Mouse (Mus musculus): ENCODE results near the gene Vangl2. TPM values are rescaled to one million over a fixed set of nuclear protein-coding genes. Genes with fewer than 3 reads are reported as not detected.

Gene Vangl2
- total and polyA plus RNA-seq, 3 experiments: 0.39 to 3.0 TPM; not detected in 1

DNA sequence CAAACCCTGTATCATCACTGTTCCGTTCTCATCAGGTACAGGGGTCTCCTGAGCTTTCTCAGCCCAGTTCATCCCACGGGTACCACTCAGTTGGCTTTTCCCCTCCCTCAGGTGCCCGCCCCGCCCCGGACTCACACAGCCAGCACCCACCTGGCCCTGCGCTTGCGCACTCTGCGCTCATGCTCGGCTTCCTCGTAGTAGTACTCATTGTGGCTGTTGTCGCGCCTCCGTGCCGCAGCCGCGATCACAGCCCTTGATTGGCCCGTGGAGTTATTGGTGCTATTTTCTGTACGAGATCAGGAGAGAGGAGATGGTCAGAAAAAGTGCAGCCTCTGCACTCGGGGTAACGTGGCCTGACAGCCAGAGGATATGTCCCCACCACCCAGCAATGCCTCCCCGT lies 20.5 kb downstream of the Vangl2 start:
- no peaks in the 10 kb centered on the region for H3K9me3 ChIP-seq (replicated peaks; ENCODE audit: insufficient read depth, low read length)
- no peak overlapping the region for H3K9ac ChIP-seq (ENCODE audit: control insufficient read depth, low read depth, low read length, poor library complexity, severe bottlenecking)
- H3K4me1 ChIP-seq (ENCODE audit: control insufficient read depth in 1 of 2, insufficient read depth in 2 of 2, low read length in 2 of 2): no peaks in the 10 kb centered on the region
- H3K36me3 ChIP-seq (ENCODE audit: control insufficient read depth in 1 of 2, insufficient read depth in 2 of 2, low read length in 2 of 2): no peaks in the 10 kb centered on the region
- TF ChIP-seq CTCF (IDR thresholded peaks at IDR 0.05 in 2 of 3, conservative IDR thresholded peaks at IDR 0.05 in 1 of 3; ENCODE audit: control insufficient read depth in 1 of 3, insufficient read depth in 1 of 3, low read depth in 2 of 3, low read length in 3 of 3, poor library complexity in 1 of 3, severe bottlenecking in 1 of 3): no peak
- TF ChIP-seq POLR2AphosphoS5 (IDR thresholded peaks at IDR 0.05; ENCODE audit: borderline replicate concordance, low read depth, low read length): no peak
- no peak for TF ChIP-seq GATA1 (IDR thresholded peaks at IDR 0.05; ENCODE audit: low read depth, low read length)
- TF ChIP-seq TCF12 (IDR thresholded peaks at IDR 0.05; ENCODE audit: low read depth, low read length): no peak
- TF ChIP-seq MYB (IDR thresholded peaks at IDR 0.05; ENCODE audit: low read depth, low read length): no peak
- no peak for TF ChIP-seq GABPA (IDR thresholded peaks at IDR 0.05; ENCODE audit: low read depth, low read length)
- TF ChIP-seq TAL1 (IDR thresholded peaks at IDR 0.05; ENCODE audit: low read length): no peak
- TF ChIP-seq MAFK (IDR thresholded peaks at IDR 0.05; ENCODE audit: borderline replicate concordance, low read depth, low read length): no peak
- TF ChIP-seq HCFC1 (IDR thresholded peaks at IDR 0.05; ENCODE audit: low read depth, low read length): no peak
- TF ChIP-seq E2F4 (IDR thresholded peaks at IDR 0.05; ENCODE audit: borderline replicate concordance, low read depth, low read length): no peak
- TF ChIP-seq MYC (IDR thresholded peaks at IDR 0.05; ENCODE audit: low read depth, low read length): no peak
- no peak for TF ChIP-seq BHLHE40 (IDR thresholded peaks at IDR 0.05; ENCODE audit: borderline replicate concordance, low read depth, low read length)
- no peak for TF ChIP-seq ELF1 (IDR thresholded peaks at IDR 0.05; ENCODE audit: low read depth, low read length)
- TF ChIP-seq NELFE (IDR thresholded peaks at IDR 0.05; ENCODE audit: low read depth, low read length): no peak
- no peak for TF ChIP-seq EP300 (IDR thresholded peaks at IDR 0.05; ENCODE audit: low read depth in 1 of 2, low read length in 2 of 2)
- TF ChIP-seq NRF1 (IDR thresholded peaks at IDR 0.05; ENCODE audit: insufficient read depth, low read depth, low read length, poor library complexity, severe bottlenecking): no peak
- no peak for TF ChIP-seq UBTF (IDR thresholded peaks at IDR 0.05; ENCODE audit: borderline replicate concordance, insufficient read depth, low read depth, low read length)
- H3K79me2 ChIP-seq (ENCODE audit: control insufficient read depth, insufficient read depth, low read length, poor library complexity): no peaks in the 10 kb centered on the region
- H3K27me3 ChIP-seq (ENCODE audit: control insufficient read depth in 1 of 2, insufficient read depth in 2 of 2, low read length in 2 of 2): no peaks in the 10 kb centered on the region
- no peak overlapping the region for H3K4me3 ChIP-seq (ENCODE audit: control insufficient read depth in 1 of 2, insufficient read depth in 1 of 2, low read depth in 2 of 2, low read length in 2 of 2)
- H3K27ac ChIP-seq (ENCODE audit: control insufficient read depth, low read depth, low read length): no peak overlapping the region
- no peak for DNase-seq (ENCODE audit: low read depth, low spot score)

DNA sequence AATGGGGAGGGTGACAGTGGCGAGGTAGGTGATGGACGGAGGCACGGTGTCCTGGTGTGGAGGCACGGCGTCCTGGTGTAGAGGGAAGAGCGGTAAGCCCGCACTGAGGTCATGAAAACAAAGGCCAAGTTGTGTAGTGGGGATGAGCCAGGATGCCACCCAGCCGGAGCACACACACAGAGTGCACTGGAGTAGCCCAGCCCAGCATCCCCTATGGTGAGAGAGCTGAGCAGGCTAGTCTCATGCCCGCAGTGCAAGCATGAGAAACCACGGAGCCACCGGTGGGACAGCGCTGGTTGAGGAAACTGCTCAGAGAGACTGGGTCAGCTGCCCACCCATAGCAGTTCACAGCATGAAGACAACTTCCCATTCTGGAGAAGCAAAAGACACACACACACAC lies 26.6 kb downstream of the Vangl2 start:
- Histone ChIP-seq H3K27me3 (ENCODE audit: control insufficient read depth in 1 of 2, insufficient read depth in 2 of 2, low read length in 2 of 2) (no peaks in the 10 kb centered on the region), H3K9ac (ENCODE audit: control insufficient read depth, low read depth, low read length, poor library complexity, severe bottlenecking) (no peak overlapping the region), H3K4me3 (ENCODE audit: control insufficient read depth in 1 of 2, insufficient read depth in 1 of 2, low read depth in 2 of 2, low read length in 2 of 2) (no peak overlapping the region), H3K27ac (ENCODE audit: control insufficient read depth, low read depth, low read length) (no peak overlapping the region), H3K79me2 (ENCODE audit: control insufficient read depth, insufficient read depth, low read length, poor library complexity) (no peaks in the 10 kb centered on the region), H3K9me3 (replicated peaks; ENCODE audit: insufficient read depth, low read length) (no peaks in the 10 kb centered on the region), H3K36me3 (ENCODE audit: control insufficient read depth in 1 of 2, insufficient read depth in 2 of 2, low read length in 2 of 2) (no peaks in the 10 kb centered on the region), H3K4me1 (ENCODE audit: control insufficient read depth in 1 of 2, insufficient read depth in 2 of 2, low read length in 2 of 2) (no peaks in the 10 kb centered on the region)
- DNase-seq (ENCODE audit: low read depth, low spot score): no peak
- TF ChIP-seq USF2 (IDR thresholded peaks at IDR 0.05; ENCODE audit: borderline replicate concordance in 1 of 2, insufficient read depth in 1 of 2, low read depth in 1 of 2, low read length in 2 of 2) (no peak), MAFK (IDR thresholded peaks at IDR 0.05; ENCODE audit: borderline replicate concordance, low read depth, low read length) (no peak), CHD2 (IDR thresholded peaks at IDR 0.05; ENCODE audit: low read length) (no peak), MXI1 (IDR thresholded peaks at IDR 0.05; ENCODE audit: low read depth, low read length) (no peak), RAD21 (IDR thresholded peaks at IDR 0.05; ENCODE audit: low read depth, low read length) (no peak), ETS1 (IDR thresholded peaks at IDR 0.05; ENCODE audit: low read depth, low read length) (no peak), BHLHE40 (IDR thresholded peaks at IDR 0.05; ENCODE audit: borderline replicate concordance, low read depth, low read length) (no peak), SMC3 (IDR thresholded peaks at IDR 0.05; ENCODE audit: low read depth, low read length) (no peak), ZC3H11A (IDR thresholded peaks at IDR 0.05; ENCODE audit: low read depth, low read length) (no peak), POLR2A (IDR thresholded peaks at IDR 0.05; ENCODE audit: control insufficient read depth in 1 of 2, insufficient read depth in 1 of 2, low read depth in 1 of 2, low read length in 2 of 2, poor library complexity in 1 of 2) (no peak), UBTF (IDR thresholded peaks at IDR 0.05; ENCODE audit: borderline replicate concordance, insufficient read depth, low read depth, low read length) (no peak), NELFE (IDR thresholded peaks at IDR 0.05; ENCODE audit: low read depth, low read length) (no peak), POLR2AphosphoS2 (IDR thresholded peaks at IDR 0.05; ENCODE audit: low read length) (no peak), EP300 (IDR thresholded peaks at IDR 0.05; ENCODE audit: low read depth in 1 of 2, low read length in 2 of 2) (no peak), RCOR1 (IDR thresholded peaks at IDR 0.05; ENCODE audit: low read depth, low read length) (no peak), KAT2A (conservative IDR thresholded peaks at IDR 0.05; ENCODE audit: low read depth, low read length) (no peak), MYB (IDR thresholded peaks at IDR 0.05; ENCODE audit: low read depth, low read length) (no peak)
